Mouse (Mus musculus): Measurements from ENCODE around the gene Azin2. TPM values are rescaled to one million over a fixed set of nuclear protein-coding genes. Genes with fewer than 3 reads are reported as not detected.

The Azin2 gene
- total RNA-seq, 2 experiments from 2014 or later, result 5.8 to 6.0 TPM

Other genes starting within 250 kb of the Azin2 start
- under 1 TPM; 0.12 to 0.29 TPM for gene A3galt2, start 207.1 kb downstream of the Azin2 start, total RNA-seq (2021)
- 10 to 100 TPM; 26.9 to 28.1 TPM for gene Zfp362, start 156.4 kb downstream of the Azin2 start, total RNA-seq (2021)
- gene Trim62, start 78.9 kb downstream of the Azin2 start, total RNA-seq (2021), result 1 to 10 TPM; 2.3 to 2.5 TPM
- gene Ak2, start 29.5 kb upstream of the Azin2 start, total RNA-seq (2021), result 10 to 100 TPM; 91.3 to 93.4 TPM
- 10 to 100 TPM; 20.9 to 22.2 TPM for gene Rnf19b, start 95.8 kb upstream of the Azin2 start, total RNA-seq (2021)
- not detected for gene Tmem54, start 143.1 kb upstream of the Azin2 start, total RNA-seq (2021)
- under 1 TPM in 1 of 2 experiments, not detected in 1; 0.47 TPM for gene Hpca, start 159.6 kb upstream of the Azin2 start, total RNA-seq (2021)
- gene Fndc5, start 174.6 kb upstream of the Azin2 start, total RNA-seq (2021), result 100 to 1,000 TPM; 162 to 167 TPM
- gene S100pbp, start 227.3 kb upstream of the Azin2 start, total RNA-seq (2021), result 10 to 100 TPM; 18.0 to 21.7 TPM
- gene Yars, start 227.3 kb upstream of the Azin2 start, total RNA-seq (2021), result 10 to 100 TPM; 38.8 to 39.2 TPM

All from heart, postnatal 10 days (tissue).